ENCODE assay signal across 7 mouse cellular contexts in the genomic region with DNA sequence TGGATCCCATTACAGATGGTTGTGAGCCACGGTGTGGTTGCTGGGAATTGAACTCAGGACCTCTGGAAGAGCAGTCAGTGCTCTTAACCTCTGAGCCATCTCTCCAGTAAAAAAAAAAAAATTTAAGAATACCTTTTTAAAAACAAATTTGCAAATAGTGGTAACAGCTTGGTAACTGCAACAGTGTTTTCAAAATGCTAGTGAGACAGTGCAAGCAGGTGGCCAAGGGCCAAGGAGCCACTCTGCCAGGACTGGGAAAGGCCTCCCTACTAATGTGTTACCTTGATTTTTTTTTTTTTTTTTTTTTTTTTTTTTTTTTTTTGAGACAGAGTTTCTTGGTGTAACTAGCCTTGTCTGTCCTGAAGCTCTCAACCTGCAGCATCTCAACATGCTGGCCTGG. TPM values are rescaled to one million over a fixed set of nuclear protein-coding genes. Genes with fewer than 3 reads are reported as not detected.
DNase-seq lines count a peak whose midpoint lies in the region; ATAC-seq and TF ChIP-seq lines count a peak whose summit lies in the region.
"Not testable (repeated sequence)": the region's sequence is repeated elsewhere in the genome, so short reads cannot be mapped to it uniquely, and the experiment has no call there.

No protein-coding gene starts in this region.

- not testable (repeated sequence) for H3K27me3 ChIP-seq in hindbrain, embryonic 11.5 days (ENCODE audit: control insufficient read depth, insufficient read depth, low read length); kidney, postnatal 0 days (ENCODE audit: insufficient read depth, low read length); liver, adult 2 months (ENCODE audit: control insufficient read depth, insufficient read depth, low read length)

- not testable (repeated sequence) for H3K36me3 ChIP-seq in hindbrain, embryonic 11.5 days (ENCODE audit: control insufficient read depth, insufficient read depth, low read length); kidney, postnatal 0 days (ENCODE audit: insufficient read depth, low read length); liver, adult 2 months (ENCODE audit: control insufficient read depth, insufficient read depth, low read length)

- not testable (repeated sequence) for H3K27ac ChIP-seq in hindbrain, embryonic 11.5 days (ENCODE audit: low read depth, low read length); kidney, postnatal 0 days; liver, adult 2 months (replicated peaks; ENCODE audit: insufficient read depth, low read depth, low read length)

- TF ChIP-seq POLR2A in liver, adult 2 months (IDR thresholded peaks at IDR 0.05; ENCODE audit: extremely low read depth, insufficient read depth, low read length), result not testable (repeated sequence)

- not testable (repeated sequence) for H3K79me2 ChIP-seq in liver, adult 2 months (ENCODE audit: control insufficient read depth, insufficient read depth, low read length)

- H3K9ac ChIP-seq in hindbrain, embryonic 11.5 days (ENCODE audit: low read depth, low read length); kidney, postnatal 0 days (ENCODE audit: low read depth, low read length); liver, adult 2 months (ENCODE audit: low read depth, low read length): not testable (repeated sequence)

- peak; percentile 36 for DNase-seq in MN1 (ENCODE audit: low spot score)
- peak; percentile 69 for DNase-seq in adrenal gland, postnatal 36 days
- DNase-seq in cerebellum, postnatal 36 days, result peak; percentile 7 to 14
- DNase-seq in hindbrain, embryonic 11.5 days (ENCODE audit: low spot score), result peak; percentile 4
- not testable (repeated sequence) for DNase-seq in kidney, postnatal 0 days (ENCODE audit: low spot score)
- DNase-seq in liver, adult 2 months (ENCODE audit: extremely low read depth, low read depth, low spot score), result peak; percentile 76
- peak; percentile 24 to 33 for DNase-seq in right cerebral cortex, postnatal 10 days (ENCODE audit: low spot score in 2 of 2)

- H3K4me2 ChIP-seq in hindbrain, embryonic 11.5 days (replicated peaks; ENCODE audit: low read depth, low read length); kidney, postnatal 0 days (ENCODE audit: low read length): not testable (repeated sequence)

- H3K9me3 ChIP-seq in hindbrain, embryonic 11.5 days (ENCODE audit: control insufficient read depth, low read length); kidney, postnatal 0 days (replicated peaks; ENCODE audit: low read length): not testable (repeated sequence)

- TF ChIP-seq CTCF in kidney, postnatal 0 days (IDR thresholded peaks at IDR 0.05; ENCODE audit: low read depth), result 0 out of 2 replicates have a peak, but pooled peaks have one; percentile 0
- not testable (repeated sequence) for TF ChIP-seq CTCF in liver, adult 2 months (IDR thresholded peaks at IDR 0.05; ENCODE audit: low read depth, low read length)

- 92% methylated on average over 1 of the region's 1 CpGs for WGBS in hindbrain, embryonic 11.5 days
- 84% methylated on average over 1 of the region's 1 CpGs for WGBS in kidney, postnatal 0 days
- WGBS in liver, adult 2 months, result 76% methylated on average over 1 of the region's 1 CpGs

- not testable (repeated sequence) for H3K4me3 ChIP-seq in hindbrain, embryonic 11.5 days (ENCODE audit: low read depth, low read length); kidney, postnatal 0 days (replicated peaks; ENCODE audit: low read depth, low read length); liver, adult 2 months (ENCODE audit: insufficient read depth, low read depth, low read length)

- not testable (repeated sequence) for H3K4me1 ChIP-seq in hindbrain, embryonic 11.5 days (replicated peaks; ENCODE audit: control insufficient read depth, insufficient read depth, low read length); kidney, postnatal 0 days (replicated peaks; ENCODE audit: insufficient read depth, low read length); liver, adult 2 months (ENCODE audit: control insufficient read depth, insufficient read depth, low read length)

- not testable (repeated sequence) for ATAC-seq in hindbrain, embryonic 11.5 days (ENCODE audit: low FRiP score); kidney, postnatal 0 days (replicated peaks; ENCODE audit: low FRiP score, low read depth)

RNA-seq across cellular contexts. Expression of gene Ptpn9, which starts 2.5 kb away (rescaled TPM):
- 10 to 100 TPM; 47.7 to 53.8 TPM for total RNA-seq in adrenal gland, postnatal 36 days (2021)
- polyA plus RNA-seq in hindbrain, embryonic 11.5 days (2014; fragmentation: Nextera tagmentation; extraction: Ambion mirVana), result 28.1 and 34.0 TPM in 2 replicates
- polyA plus RNA-seq in kidney, postnatal 0 days (2015; fragmentation: Nextera tagmentation; extraction: Ambion mirVana), result 23.6 and 27.5 TPM in 2 replicates
- total RNA-seq in liver, adult 2 months (2014; rRNA removed), result 6.5 and 8.2 TPM in 2 replicates
- polyA plus RNA-seq in liver, adult 2 months (2012; rRNA removed), result 10.6 and 12.4 TPM in 2 replicates

RNA-seq across cellular contexts. Expression of gene Snupn, which starts 46.5 kb away (rescaled TPM):
- total RNA-seq in adrenal gland, postnatal 36 days (2021), result 10 to 100 TPM; 11.7 to 12.4 TPM
- polyA plus RNA-seq in hindbrain, embryonic 11.5 days (2014; fragmentation: Nextera tagmentation; extraction: Ambion mirVana), result 26.4 and 30.3 TPM in 2 replicates
- polyA plus RNA-seq in kidney, postnatal 0 days (2015; fragmentation: Nextera tagmentation; extraction: Ambion mirVana), result 19.3 and 20.6 TPM in 2 replicates
- 7.2 and 8.4 TPM in 2 replicates for total RNA-seq in liver, adult 2 months (2014; rRNA removed)
- polyA plus RNA-seq in liver, adult 2 months (2012; rRNA removed), result 3.7 and 4.2 TPM in 2 replicates

RNA-seq across cellular contexts. Expression of gene Imp3, which starts 59.9 kb away (rescaled TPM):
- total RNA-seq in adrenal gland, postnatal 36 days (2021), result 100 to 1,000 TPM in 1 of 2 experiments, 10 to 100 TPM in 1; 89.4 to 106 TPM
- 66.0 and 70.2 TPM in 2 replicates for polyA plus RNA-seq in hindbrain, embryonic 11.5 days (2014; fragmentation: Nextera tagmentation; extraction: Ambion mirVana)
- polyA plus RNA-seq in kidney, postnatal 0 days (2015; fragmentation: Nextera tagmentation; extraction: Ambion mirVana), result 112 and 123 TPM in 2 replicates
- 35.8 and 45.6 TPM in 2 replicates for total RNA-seq in liver, adult 2 months (2014; rRNA removed)
- polyA plus RNA-seq in liver, adult 2 months (2012; rRNA removed), result 145 and 151 TPM in 2 replicates
